Mouse (Mus musculus): ENCODE data around the gene Plcd1.

Plcd1 gene

GRCm38 (mm10) chr9:119093419-119094295 lies at the start of gene Plcd1:
TSS of gene Plcd1 (minus strand) at chr9:119093502.
- peak; percentile 89 for DNase-seq (ENCODE audit: extremely low read depth, insufficient read length, low spot score)

- DNase-seq (ENCODE audit: extremely low read depth, insufficient read length, low spot score): no peak
These were observed 48.8 kb upstream of the Plcd1 start for GRCm38 (mm10) chr9:119142066-119142465.

GRCm38 (mm10) chr9:119138836-119139235 lies 45.5 kb upstream of the Plcd1 start:
- DNase-seq (ENCODE audit: extremely low read depth, insufficient read length, low spot score): no peak

- DNase-seq (ENCODE audit: extremely low read depth, insufficient read length, low spot score): no peak
These were observed 37.4 kb upstream of the Plcd1 start for GRCm38 (mm10) chr9:119130692-119131091.

- DNase-seq (ENCODE audit: extremely low read depth, insufficient read length, low spot score): no peak
These were observed 35.3 kb upstream of the Plcd1 start for GRCm38 (mm10) chr9:119128436-119129181.

GRCm38 (mm10) chr9:119122596-119123369 lies 29.5 kb upstream of the Plcd1 start:
- no peak for DNase-seq (ENCODE audit: extremely low read depth, insufficient read length, low spot score)

- no peak for DNase-seq (ENCODE audit: extremely low read depth, insufficient read length, low spot score)
These were observed 26.9 kb upstream of the Plcd1 start for GRCm38 (mm10) chr9:119120168-119120560.

GRCm38 (mm10) chr9:119119409-119120167 lies 26.3 kb upstream of the Plcd1 start:
- DNase-seq (ENCODE audit: extremely low read depth, insufficient read length, low spot score): no peak

- no peak for DNase-seq (ENCODE audit: extremely low read depth, insufficient read length, low spot score)
These were observed 21.6 kb upstream of the Plcd1 start for GRCm38 (mm10) chr9:119114911-119115310.

- DNase-seq (ENCODE audit: extremely low read depth, insufficient read length, low spot score): no peak
These were observed 17.3 kb upstream of the Plcd1 start for GRCm38 (mm10) chr9:119110640-119111039.

GRCm38 (mm10) chr9:119109685-119110353 lies 16.5 kb upstream of the Plcd1 start:
- DNase-seq (ENCODE audit: extremely low read depth, insufficient read length, low spot score): no peak

- DNase-seq (ENCODE audit: extremely low read depth, insufficient read length, low spot score): peak; percentile 53
These were observed 14.3 kb upstream of the Plcd1 start for GRCm38 (mm10) chr9:119107566-119107965.

GRCm38 (mm10) chr9:119102783-119103113 lies 9.4 kb upstream of the Plcd1 start:
- no peak for DNase-seq (ENCODE audit: extremely low read depth, insufficient read length, low spot score)

- no peak for DNase-seq (ENCODE audit: extremely low read depth, insufficient read length, low spot score)
These were observed 8.9 kb upstream of the Plcd1 start, which contains the start of gene Dlec1 for GRCm38 (mm10) chr9:119101992-119102782. TSS of gene Dlec1 (plus strand) at chr9:119102478.

- no peak for DNase-seq (ENCODE audit: extremely low read depth, insufficient read length, low spot score)
These were observed 7.0 kb upstream of the Plcd1 start for GRCm38 (mm10) chr9:119100177-119100898.

- DNase-seq (ENCODE audit: extremely low read depth, insufficient read length, low spot score): no peak
These were observed 1.3 kb upstream of the Plcd1 start for GRCm38 (mm10) chr9:119094462-119095109.

- DNase-seq (ENCODE audit: extremely low read depth, insufficient read length, low spot score): peak; percentile 77
These were observed 556 bp downstream of the Plcd1 start for GRCm38 (mm10) chr9:119092473-119093418.
